Mouse (Mus musculus) MEL (cell line): ENCODE results near the gene Tmem219. TPM values are rescaled to one million over a fixed set of nuclear protein-coding genes. Genes with fewer than 3 reads are reported as not detected.
A peak's percentile ranks its signal among the peaks of the same experiment; 100 is the strongest.

Source experiments
- DNase-seq: peaks from one replicate; pipeline ENCODE4 v3.0.0; 2011; ENCODE audit warnings: low read depth, low spot score
- H3K27ac ChIP-seq: 2 replicates; pipeline ENCODE4 v1.5.1; 2012; ENCODE audit warnings: low read depth, mild to moderate bottlenecking, control low read depth, low read length, moderate library complexity; ENCODE audit not compliant: control insufficient read depth
- H3K27me3 ChIP-seq, 2 experiments: fragments of 150-350 bp in 1 of 2; sonication (generic) in 1 of 2; 2 replicates each; pipeline ENCODE4 v1.6.1; 2012; ENCODE audit warnings: low read length in 2 of 2, mild to moderate bottlenecking in 2 of 2, improper control_type of control experiment in 1 of 2, moderate library complexity in 1 of 2; ENCODE audit not compliant: insufficient read depth in 2 of 2, control insufficient read depth in 1 of 2
- H3K36me3 ChIP-seq, 2 experiments: 2 replicates each; pipeline ENCODE4 v1.6.1; 2012 to 2014; ENCODE audit warnings: low read length in 2 of 2, improper control_type of control experiment in 1 of 2, inconsistent platforms in 1 of 2, mild to moderate bottlenecking in 1 of 2; ENCODE audit not compliant: insufficient read depth in 2 of 2, control insufficient read depth in 1 of 2
- H3K4me1 ChIP-seq, 2 experiments: fragments of 150-350 bp in 1 of 2; sonication (generic) in 1 of 2; 2 replicates each; pipeline ENCODE4 v1.6.1; 2012; ENCODE audit warnings: low read length in 2 of 2, improper control_type of control experiment in 1 of 2, mild to moderate bottlenecking in 1 of 2; ENCODE audit not compliant: insufficient read depth in 2 of 2, control insufficient read depth in 1 of 2
- H3K4me3 ChIP-seq, 2 experiments: fragments of 150-350 bp in 1 of 2; sonication (generic) in 1 of 2; 2 replicates each; pipeline ENCODE4 v1.5.1; 2012; ENCODE audit warnings: low read depth in 2 of 2, low read length in 2 of 2, mild to moderate bottlenecking in 2 of 2, moderate library complexity in 2 of 2, control low read depth in 1 of 2, improper control_type of control experiment in 1 of 2; ENCODE audit not compliant: control insufficient read depth in 1 of 2, insufficient read depth in 1 of 2
- H3K79me2 ChIP-seq: 2 replicates; pipeline ENCODE4 v1.6.1; 2012; ENCODE audit warnings: mild to moderate bottlenecking, low read length, moderate library complexity; ENCODE audit not compliant: control insufficient read depth, poor library complexity, insufficient read depth
- H3K9ac ChIP-seq: 2 replicates; pipeline ENCODE4 v1.6.1; 2012; ENCODE audit warnings: low read depth, mild to moderate bottlenecking, control low read depth, low read length, moderate library complexity; ENCODE audit not compliant: control insufficient read depth, poor library complexity, severe bottlenecking
- H3K9me3 ChIP-seq: fragments of 150-350 bp; sonication (generic); replicated peaks from 2 replicates; pipeline ENCODE4 v1.6.1; 2012; ENCODE audit warnings: mild to moderate bottlenecking, low read length, improper control_type of control experiment, moderate library complexity; ENCODE audit not compliant: insufficient read depth
- CHD1 ChIP-seq: IDR thresholded peaks from 2 replicates; pipeline ENCODE4 v1.6.1; 2012; ENCODE audit warnings: low read depth, mild to moderate bottlenecking, inconsistent platforms, low read length, improper control_type of control experiment
- CHD2 ChIP-seq: IDR thresholded peaks from 2 replicates; pipeline ENCODE4 v1.6.1; 2011; ENCODE audit warnings: low read length, improper control_type of control experiment
- E2F4 ChIP-seq: IDR thresholded peaks from 2 replicates; pipeline ENCODE4 v1.6.1; 2011; ENCODE audit warnings: low read depth, low read length, improper control_type of control experiment, borderline replicate concordance
- ELF1 ChIP-seq: IDR thresholded peaks from 2 replicates; pipeline ENCODE4 v1.6.1; 2014; ENCODE audit warnings: low read depth, mild to moderate bottlenecking, inconsistent platforms, low read length, improper control_type of control experiment, moderate library complexity
- EP300 ChIP-seq, 2 experiments: IDR thresholded peaks; 2 replicates each; pipeline ENCODE4 v1.6.1; 2011; ENCODE audit warnings: improper control_type of control experiment in 2 of 2, low read length in 2 of 2, low read depth in 1 of 2, mild to moderate bottlenecking in 1 of 2
- ETS1 ChIP-seq: IDR thresholded peaks from 2 replicates; pipeline ENCODE4 v1.6.1; 2012; ENCODE audit warnings: low read depth, mild to moderate bottlenecking, inconsistent platforms, low read length, improper control_type of control experiment, moderate library complexity
- GABPA ChIP-seq: IDR thresholded peaks from 2 replicates; pipeline ENCODE4 v1.6.1; 2012; ENCODE audit warnings: low read depth, mild to moderate bottlenecking, inconsistent platforms, low read length, improper control_type of control experiment, moderate library complexity
- GATA1 ChIP-seq: IDR thresholded peaks from 2 replicates; pipeline ENCODE4 v1.6.1; 2011; ENCODE audit warnings: low read depth, low read length, improper control_type of control experiment
- JUND ChIP-seq: IDR thresholded peaks from 2 replicates; pipeline ENCODE4 v1.6.1; 2011; ENCODE audit warnings: low read depth, mild to moderate bottlenecking, improper control_type of control experiment, low read length
- KAT2A ChIP-seq: conservative IDR thresholded peaks from 2 replicates; pipeline ENCODE4 v1.6.1; 2012; ENCODE audit warnings: low read depth, low read length, improper control_type of control experiment, inconsistent platforms
- MAX ChIP-seq: IDR thresholded peaks from 2 replicates; pipeline ENCODE4 v1.6.1; 2011; ENCODE audit warnings: low read length, improper control_type of control experiment
- MXI1 ChIP-seq: IDR thresholded peaks from 2 replicates; pipeline ENCODE4 v1.6.1; 2011; ENCODE audit warnings: mild to moderate bottlenecking, low read depth, low read length, improper control_type of control experiment
- MYB ChIP-seq: IDR thresholded peaks from 2 replicates; pipeline ENCODE4 v1.6.1; 2011; ENCODE audit warnings: mild to moderate bottlenecking, low read depth, low read length, improper control_type of control experiment
- NELFE ChIP-seq: IDR thresholded peaks from 2 replicates; pipeline ENCODE4 v1.6.1; 2011; ENCODE audit warnings: low read depth, low read length, improper control_type of control experiment
- POLR2AphosphoS2 ChIP-seq: IDR thresholded peaks from 2 replicates; pipeline ENCODE4 v1.6.1; 2011; ENCODE audit warnings: low read length, improper control_type of control experiment
- RAD21 ChIP-seq: IDR thresholded peaks from 2 replicates; pipeline ENCODE4 v1.6.1; 2011; ENCODE audit warnings: mild to moderate bottlenecking, low read depth, low read length, improper control_type of control experiment
- SIN3A ChIP-seq: IDR thresholded peaks from 2 replicates; pipeline ENCODE4 v1.6.1; 2012; ENCODE audit warnings: low read length, improper control_type of control experiment, inconsistent platforms
- SMC3 ChIP-seq: IDR thresholded peaks from 2 replicates; pipeline ENCODE4 v1.6.1; 2011; ENCODE audit warnings: low read depth, low read length, improper control_type of control experiment
- TAL1 ChIP-seq: IDR thresholded peaks from 2 replicates; pipeline ENCODE4 v1.6.1; 2012; ENCODE audit warnings: mild to moderate bottlenecking, inconsistent platforms, low read length, moderate library complexity, mixed read lengths
- TBP ChIP-seq: IDR thresholded peaks from 2 replicates; pipeline ENCODE4 v1.8.0; 2011; ENCODE audit warnings: low read depth, low read length, improper control_type of control experiment
- TCF12 ChIP-seq: IDR thresholded peaks from 2 replicates; pipeline ENCODE4 v1.6.1; 2014; ENCODE audit warnings: low read depth, mild to moderate bottlenecking, inconsistent platforms, low read length, improper control_type of control experiment, moderate library complexity
- UBTF ChIP-seq: IDR thresholded peaks from 2 replicates; pipeline ENCODE4 v1.6.1; 2012; ENCODE audit warnings: low read depth, mild to moderate bottlenecking, inconsistent platforms, low read length, improper control_type of control experiment, moderate library complexity, borderline replicate concordance; ENCODE audit not compliant: insufficient read depth
- USF1 ChIP-seq: IDR thresholded peaks from 2 replicates; pipeline ENCODE4 v1.6.1; 2014; ENCODE audit warnings: low read depth, mild to moderate bottlenecking, inconsistent platforms, low read length, improper control_type of control experiment, moderate library complexity
- USF2 ChIP-seq, 2 experiments: IDR thresholded peaks; 2 replicates each; pipeline ENCODE4 v1.6.1; 2011 to 2012; ENCODE audit warnings: improper control_type of control experiment in 2 of 2, low read length in 2 of 2, borderline replicate concordance in 1 of 2, inconsistent platforms in 1 of 2, low read depth in 1 of 2, mild to moderate bottlenecking in 1 of 2; ENCODE audit not compliant: insufficient read depth in 1 of 2
- ZMIZ1 ChIP-seq: IDR thresholded peaks from 2 replicates; pipeline ENCODE4 v1.6.1; 2012; ENCODE audit warnings: low read depth, mild to moderate bottlenecking, inconsistent platforms, low read length, improper control_type of control experiment, moderate library complexity
- ZNF384 ChIP-seq: IDR thresholded peaks from 2 replicates; pipeline ENCODE4 v1.6.1; 2012; ENCODE audit warnings: low read depth, mild to moderate bottlenecking, inconsistent platforms, low read length, improper control_type of control experiment
- polyA plus RNA-seq, 2 experiments: library from polyadenylated mRNA; stranded (reverse) in 1 of 2; unstranded in 1 of 2; fragments of >175 nt in 1 of 2; fragments of >200 nt in 1 of 2; gene quantifications; 2 replicates each; pipeline versions ENCODE4 v1.2.1 to v1.2.4; 2012; ENCODE audit warnings: low replicate concordance in 2 of 2, low read depth in 1 of 2; ENCODE audit not compliant: insufficient read length in 2 of 2, insufficient read depth in 1 of 2, missing spikeins in 1 of 2
- total RNA-seq: library from RNA; depleted of rRNA; stranded (reverse); fragments of 300-350 nt; gene quantifications from 2 replicates; pipeline ENCODE4 v1.2.3, GENCODE M21; 2012

Tmem219 gene
- total and polyA plus RNA-seq, 3 experiments, result 18.0 to 34.5 TPM; not detected in 1

- Histone ChIP-seq H3K36me3 (peaks cover 5 to 6% of the 10 kb centered on the region in 2 experiments), H3K9me3 (no peaks in the 10 kb centered on the region), H3K4me1 (peaks cover 2 to 11% of the 10 kb centered on the region in 2 experiments; a peak in 3 of 4 replicates)
These were observed 55.2 kb downstream of the Tmem219 start for GRCm38 (mm10) chr7:126867534-126867933.

GRCm38 (mm10) chr7:126863791-126864190, 58.9 kb downstream of the Tmem219 start:
- no peak for TF ChIP-seq NELFE
- no peak for TF ChIP-seq CHD1
- no peak for TF ChIP-seq TCF12
- TF ChIP-seq KAT2A, result no peak
- no peak for TF ChIP-seq GABPA
- TF ChIP-seq UBTF, result no peak
- TF ChIP-seq ZNF384, result no peak
- TF ChIP-seq USF1, result no peak
- TF ChIP-seq TAL1, result no peak
- TF ChIP-seq TBP, result no peak
- no peak for TF ChIP-seq ELF1
- no peak for TF ChIP-seq JUND
- no peak for TF ChIP-seq MAX
- TF ChIP-seq MXI1, result no peak
- TF ChIP-seq ZMIZ1, result no peak
- no peak for TF ChIP-seq SIN3A
- no peak for TF ChIP-seq RAD21
- TF ChIP-seq ETS1, result no peak
- TF ChIP-seq CHD2, result no peak
- H3K4me3 ChIP-seq, result no peak overlapping the region
- H3K36me3 ChIP-seq, result peaks cover 3 to 22% of the 10 kb centered on the region in 2 experiments
- H3K27ac ChIP-seq, result no peak overlapping the region
- H3K27me3 ChIP-seq, result no peaks in the 10 kb centered on the region
- DNase-seq, result no peak
- H3K9ac ChIP-seq, result peak overlapping the region; percentile 89
- H3K4me1 ChIP-seq, result peaks cover 2 to 19% of the 10 kb centered on the region in 2 experiments; a peak in 3 of 4 replicates
- peaks cover 26% of the 10 kb centered on the region for H3K79me2 ChIP-seq
- H3K9me3 ChIP-seq, result no peaks in the 10 kb centered on the region

More at GRCm38 (mm10) chr7:126867534-126867933, 55.2 kb downstream of the Tmem219 start:
- H3K27me3 ChIP-seq, result no peaks in the 10 kb centered on the region
- no peak for DNase-seq
- H3K9ac ChIP-seq, result no peak overlapping the region
- H3K4me3 ChIP-seq, result no peak overlapping the region
- H3K79me2 ChIP-seq, result peaks cover 1% of the 10 kb centered on the region; the same call in 1 of the 2 replicates
- TF ChIP-seq SIN3A, result no peak
- no peak for TF ChIP-seq SMC3
- no peak for TF ChIP-seq USF2 (IDR thresholded peaks at IDR 0.05; ENCODE audit: borderline replicate concordance in 1 of 2, insufficient read depth in 1 of 2, low read depth in 1 of 2, low read length in 2 of 2)
- no peak for TF ChIP-seq GABPA
- no peak for TF ChIP-seq EP300 (IDR thresholded peaks at IDR 0.05; ENCODE audit: low read depth in 1 of 2, low read length in 2 of 2)
- TF ChIP-seq GATA1, result no peak
- no peak for TF ChIP-seq NELFE
- no peak for TF ChIP-seq ZMIZ1
- no peak for TF ChIP-seq USF1
- TF ChIP-seq MYB, result no peak
- TF ChIP-seq UBTF, result no peak
- TF ChIP-seq E2F4, result no peak
- no peak for TF ChIP-seq POLR2AphosphoS2
- TF ChIP-seq MXI1, result no peak
- no peak overlapping the region for H3K27ac ChIP-seq
